Mouse (Mus musculus) forelimb bud, embryonic 11.5 days (tissue): Measurements from ENCODE around the gene Prkar1a.
"Not testable (repeated sequence)": the region's sequence is repeated elsewhere in the genome, so short reads cannot be mapped to it uniquely, and the experiment has no call there.

Experiments used
- DNase-seq: peaks from one replicate; pipeline ENCODE4 v3.0.0-alpha.2; 2012; ENCODE audit warnings: low read depth, low spot score

Gene Prkar1a

GRCm38 (mm10) chr11:109641498-109642222, 7.5 kb upstream of the Prkar1a start:
- DNase-seq: no peak

DNA sequence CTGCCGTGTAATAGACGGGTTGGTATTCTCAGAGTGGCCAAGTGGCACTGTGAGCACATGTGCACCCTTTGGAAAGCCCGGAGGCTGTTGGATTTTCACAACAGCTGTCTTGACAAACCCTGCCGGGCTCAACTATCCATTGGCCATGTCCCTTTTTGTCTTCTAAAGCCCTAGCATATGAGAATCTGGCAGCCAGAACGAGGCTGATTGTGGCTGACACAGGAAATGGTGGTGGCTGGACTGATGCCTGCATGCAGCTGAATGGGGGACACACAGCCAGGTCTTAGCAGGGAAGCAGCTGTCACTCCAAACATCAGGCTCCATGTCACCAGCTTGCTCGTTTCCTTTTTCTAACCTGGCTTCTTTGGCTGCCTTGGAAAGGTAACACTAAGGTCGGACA, 695 bp upstream of the Prkar1a start:
- DNase-seq: no peak

- peak; percentile 62 for DNase-seq
Observed at GRCm38 (mm10) chr11:109649975-109650701, 933 bp downstream of the Prkar1a start.

DNA sequence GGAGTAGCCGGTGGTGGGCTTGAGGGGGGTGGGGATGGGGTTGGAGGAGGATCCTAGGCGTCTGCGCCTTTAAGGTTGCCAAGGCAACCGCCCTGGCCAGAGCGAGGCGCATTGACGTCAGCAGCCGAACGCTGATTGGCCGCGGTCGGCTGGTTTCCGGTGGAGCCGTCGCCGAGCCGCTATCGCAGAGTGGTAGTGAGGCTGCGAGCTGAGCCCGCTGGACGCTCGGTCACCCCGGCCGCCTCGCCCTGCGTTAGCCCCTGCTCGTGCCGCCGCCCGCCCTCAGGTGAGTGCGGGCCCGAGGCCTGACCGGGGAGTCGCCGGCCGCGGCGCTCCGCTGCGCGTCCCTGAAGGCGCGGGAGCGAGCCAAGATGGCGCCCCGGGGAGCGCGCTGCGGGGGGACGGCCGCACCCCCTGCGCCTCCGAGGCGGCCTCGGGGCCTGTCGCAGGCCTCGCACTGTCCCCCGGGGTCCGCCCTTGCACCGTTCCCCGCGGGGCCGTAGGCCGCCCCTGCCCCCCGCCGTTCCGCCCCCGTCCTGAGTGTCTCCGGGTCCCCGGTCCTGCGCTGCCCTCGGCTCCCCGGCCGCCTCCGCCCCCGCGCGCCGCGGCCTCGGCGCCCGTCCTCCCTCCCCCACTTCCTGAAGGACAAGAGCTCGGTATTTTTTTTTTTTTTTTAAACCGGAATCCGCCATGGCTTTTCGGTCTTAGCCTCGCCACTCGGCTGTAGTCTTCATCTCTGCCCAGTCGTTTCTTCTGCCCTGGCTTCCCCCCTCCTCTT, 1.8 kb downstream of the Prkar1a start:
- peak; percentile 94 for DNase-seq

GRCm38 (mm10) chr11:109651566-109652024, 2.4 kb downstream of the Prkar1a start:
- no peak for DNase-seq

GRCm38 (mm10) chr11:109652505-109652904, 3.3 kb downstream of the Prkar1a start:
- no peak for DNase-seq

- no peak for DNase-seq
Observed at GRCm38 (mm10) chr11:109653201-109653600, 4.0 kb downstream of the Prkar1a start.

DNA sequence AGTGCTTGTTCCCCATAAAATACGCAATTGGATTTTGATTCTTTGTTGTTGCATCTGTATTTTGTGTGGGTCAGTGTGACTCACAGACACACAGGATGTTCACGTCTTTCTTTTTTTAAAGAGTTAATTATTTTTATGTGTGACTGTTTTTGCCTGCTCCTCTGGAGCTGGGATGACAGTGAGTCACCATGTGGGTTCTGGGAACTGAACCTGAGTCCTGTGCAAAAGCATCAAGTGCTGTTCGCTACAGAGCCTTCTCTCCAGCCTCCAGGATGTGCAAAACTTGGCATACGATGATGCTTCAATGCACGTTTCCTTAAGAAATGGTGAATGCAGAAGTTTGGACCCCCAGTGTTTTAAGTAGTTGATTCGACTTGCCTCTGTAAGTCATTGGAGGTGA, 5.4 kb downstream of the Prkar1a start:
- no peak for DNase-seq

DNA sequence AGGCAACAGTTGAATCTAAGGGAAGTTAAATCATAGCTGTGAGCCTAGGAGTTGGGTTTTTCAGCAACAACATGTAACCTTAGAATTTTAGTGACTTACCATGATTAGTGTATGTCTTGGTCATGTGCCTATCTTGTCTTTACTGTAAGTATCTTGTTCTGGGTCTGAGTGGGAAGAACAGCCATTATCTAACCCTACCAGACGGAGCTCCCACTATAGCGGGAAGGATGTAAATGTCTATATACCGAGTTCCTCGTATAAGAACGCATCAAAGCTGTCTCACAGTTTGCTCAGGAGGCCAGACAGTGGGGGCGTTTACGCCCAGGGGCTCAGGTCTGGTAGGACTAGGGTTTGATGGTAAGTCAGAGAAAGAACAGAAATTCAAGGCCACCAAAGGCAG, 7.0 kb downstream of the Prkar1a start:
- DNase-seq: no peak

- not testable (repeated sequence) for DNase-seq
Observed at GRCm38 (mm10) chr11:109660526-109660925, 11.3 kb downstream of the Prkar1a start.

DNA sequence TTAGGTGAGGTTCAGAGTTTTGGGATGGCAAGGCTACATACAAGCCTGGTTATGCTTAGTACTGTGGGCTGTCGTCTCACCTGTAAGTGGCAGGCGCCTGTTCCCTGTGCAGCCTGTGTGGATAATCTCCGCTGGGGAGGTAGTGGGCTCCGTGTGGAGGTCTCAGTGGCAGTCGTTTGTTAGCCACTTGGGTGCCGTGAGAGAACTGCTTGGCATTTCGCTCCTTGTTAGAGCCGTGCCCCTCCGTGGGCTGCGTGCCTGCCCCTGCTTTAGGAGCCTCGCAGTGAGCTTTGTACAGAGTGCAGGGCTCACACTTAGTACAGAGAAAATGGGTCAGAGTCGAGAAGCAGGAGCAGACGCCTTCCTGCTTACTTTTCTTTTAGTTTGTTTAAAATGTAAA, 15.1 kb downstream of the Prkar1a start:
- no peak for DNase-seq

GRCm38 (mm10) chr11:109665424-109665823, 16.2 kb downstream of the Prkar1a start:
- DNase-seq: no peak

GRCm38 (mm10) chr11:109666411-109666810, 17.2 kb downstream of the Prkar1a start:
- no peak for DNase-seq

GRCm38 (mm10) chr11:109667371-109667770, 18.2 kb downstream of the Prkar1a start:
- no peak for DNase-seq

- DNase-seq: no peak
Observed at GRCm38 (mm10) chr11:109668115-109668725, 19.0 kb downstream of the Prkar1a start.

- no peak for DNase-seq
Observed at GRCm38 (mm10) chr11:109669149-109669708, 20.0 kb downstream of the Prkar1a start.

GRCm38 (mm10) chr11:109670026-109670916, 21.1 kb downstream of the Prkar1a start:
- DNase-seq: peak; percentile 60

- DNase-seq: no peak
Observed at GRCm38 (mm10) chr11:109671136-109672020, 22.2 kb downstream of the Prkar1a start.

DNA sequence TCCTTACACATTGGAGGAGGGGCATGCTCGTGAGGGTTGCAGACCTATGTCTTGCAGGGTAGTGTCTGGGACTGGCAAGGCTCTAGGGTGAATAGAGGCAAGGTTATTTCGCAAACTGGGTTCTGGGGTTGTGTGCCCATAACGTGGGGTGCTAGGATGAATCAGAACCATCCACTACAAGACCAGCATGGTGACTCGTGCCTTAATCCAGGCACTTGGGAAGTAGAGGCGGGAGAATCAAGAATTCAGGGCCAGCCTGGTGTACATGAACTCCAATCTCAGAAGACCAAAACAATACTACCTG, 22.8 kb downstream of the Prkar1a start:
- no peak for DNase-seq

DNA sequence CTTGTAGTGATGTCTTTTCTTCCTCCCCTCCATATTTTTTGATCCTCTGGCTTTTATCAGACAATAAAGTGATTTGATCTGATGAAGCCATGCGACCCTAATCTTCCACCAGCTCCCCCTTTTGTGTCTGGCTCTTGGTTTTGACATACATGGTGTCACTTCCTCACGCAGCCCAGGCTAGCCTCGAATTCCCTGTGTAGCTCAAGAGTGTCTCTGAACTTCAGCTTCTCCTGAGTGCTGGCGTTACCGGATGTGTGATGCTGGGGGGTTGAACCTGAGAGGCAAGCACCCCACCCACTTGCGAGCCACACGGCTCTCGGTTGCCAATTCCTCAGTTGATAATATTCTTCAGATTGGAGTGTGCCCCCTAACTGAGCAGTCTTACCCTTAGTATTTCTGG, 23.2 kb downstream of the Prkar1a start:
- DNase-seq: no peak
